Mouse (Mus musculus): ENCODE measurements around the gene Rrp1b. TPM values are rescaled to one million over a fixed set of nuclear protein-coding genes. Genes with fewer than 3 reads are reported as not detected.

Rrp1b gene
- polyA plus RNA-seq, 1 experiment from 2014 or later, result 13.3 TPM

Other genes starting within 250 kb of the Rrp1b start
- 5.4 and 5.9 TPM in 2 replicates for gene Sik1, start 180.3 kb upstream of the Rrp1b start, polyA plus RNA-seq (2015; fragmentation: Nextera tagmentation; extraction: Ambion mirVana)
- 0.14 and 0.28 TPM in 2 replicates for gene Hsf2bp, start 249 bp downstream of the Rrp1b start, polyA plus RNA-seq (2015; fragmentation: Nextera tagmentation; extraction: Ambion mirVana)
- 0.42 and 0.73 TPM in 2 replicates for gene Notch3, start 130.8 kb downstream of the Rrp1b start, polyA plus RNA-seq (2015; fragmentation: Nextera tagmentation; extraction: Ambion mirVana)
- gene Ephx3, start 153.4 kb downstream of the Rrp1b start, polyA plus RNA-seq (2015; fragmentation: Nextera tagmentation; extraction: Ambion mirVana), result not detected in 2 replicates
- gene Brd4, start 248.6 kb downstream of the Rrp1b start, polyA plus RNA-seq (2015; fragmentation: Nextera tagmentation; extraction: Ambion mirVana), result 28.3 and 36.0 TPM in 2 replicates